Mouse (Mus musculus) megakaryocyte, embryonic 14.5 days (primary cell): ENCODE results near the gene Fam171a1.

Experiments
- FLI1 ChIP-seq: IDR thresholded peaks from 2 replicates; pipeline ENCODE4 v1.6.1; 2012; ENCODE audit warnings: low read length, inconsistent platforms, mixed read lengths
- GATA1 ChIP-seq: IDR thresholded peaks from 3 replicates; pipeline ENCODE4 v1.6.1; 2012; ENCODE audit warnings: mixed read lengths, low read length, inconsistent platforms, borderline replicate concordance

GRCm38 (mm10) chr2:3266466-3266865, 152.4 kb downstream of the Fam171a1 start:
- TF ChIP-seq GATA1: no peak
- no peak for TF ChIP-seq FLI1
